21 mouse cellular contexts compared by ENCODE assay signal in the genomic region with DNA sequence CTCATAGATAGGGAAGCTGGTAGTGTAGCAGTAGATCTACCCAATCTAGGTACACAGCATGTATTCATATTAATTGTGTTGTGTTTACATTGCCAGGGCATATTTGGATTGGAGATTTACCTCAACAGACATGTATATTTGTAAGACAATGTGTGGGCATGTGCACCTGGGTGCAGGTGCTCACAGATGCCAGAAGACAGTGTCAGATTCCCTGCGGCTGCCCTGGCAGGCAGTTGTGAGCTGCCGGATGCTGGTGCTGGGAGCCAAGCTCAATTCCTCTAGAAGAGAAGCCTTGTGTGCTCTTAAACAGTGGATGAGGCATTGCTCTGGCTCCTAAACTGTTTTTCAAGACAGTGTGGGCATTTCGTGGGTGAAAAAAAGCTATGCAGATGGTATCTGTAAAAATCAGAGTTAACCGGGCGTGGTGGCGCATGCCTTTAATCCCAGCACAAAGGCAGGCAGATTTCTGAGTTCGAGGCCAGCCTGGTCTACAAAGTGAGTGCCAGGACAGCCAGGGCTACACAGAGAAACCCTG.
DNase-seq lines count a peak whose midpoint lies in the region; ATAC-seq lines count a peak whose summit lies in the region.
"Had no signal": no experiment of that assay in that cellular context is flagged by ENCODE, and none has a peak within 500 bp of the region (broad histone marks: within the 10 kb centered on the region; RNA-seq: fewer than 3 reads in every experiment).

No protein-coding gene starts in this region.

- ATAC-seq in frontal cortex, adult (ENCODE audit: low TSS enrichment) = peak; percentile 57
- ATAC-seq: forebrain, embryonic 14.5 days; hindbrain, postnatal 0 days; intestine, embryonic 15.5 days; liver, embryonic 12.5 days; liver, postnatal 0 days had no signal

- DNase-seq in frontal cortex, postnatal 10 days (ENCODE audit: low spot score in 2 of 2) = no peak
- DNase-seq in left cerebral cortex, postnatal 25 days (ENCODE audit: low spot score in 2 of 2) = peak; percentile 4 to 66
- no peak for DNase-seq in left cerebral cortex, postnatal 4 days
- DNase-seq in ES-CJ7 (ENCODE audit: low read depth, low spot score) = peak; percentile 42
- peak; percentile 13 for DNase-seq in telencephalon, adult 2 months (ENCODE audit: low read depth, low spot score)
- DNase-seq in kidney, adult 9 months = no peak
- DNase-seq: adrenal gland, adult 8-10 months; cerebellum, adult 8-10 months; cerebellum, postnatal 25 days; gastrocnemius, postnatal 25 days; heart, adult 18-20 months; heart, postnatal 36 days; kidney, adult 2 months; kidney, postnatal 4 days; liver, postnatal 0 days; lung, postnatal 36 days had no signal

- intact Hi-C loops in left cerebral cortex, postnatal 25 days (cut with DNase I) = no loop called here
- intact Hi-C loops in left cerebral cortex, postnatal 4 days (cut with DNase I) = no loop called here

Comparison
In these comparisons a context has a peak if more than half of its experiments do, and no peak if none do; other contexts are left out.
1. DNase-seq: peak in left cerebral cortex, postnatal 25 days (2 of 2), ES-CJ7 (single experiment) and telencephalon, adult 2 months (single experiment); none in frontal cortex, postnatal 10 days (0 of 2), left cerebral cortex, postnatal 4 days (single experiment) and kidney, adult 9 months (single experiment).